Mouse (Mus musculus) thymus, postnatal 0 days (tissue): Measurements from ENCODE around the gene Cbx2. TPM values are rescaled to one million over a fixed set of nuclear protein-coding genes. Genes with fewer than 3 reads are reported as not detected.

ENCODE experiments used
- DNase-seq: peaks from one replicate; pipeline ENCODE4 v3.0.0-alpha.2; 2015; ENCODE audit warnings: low spot score
- polyA plus RNA-seq: library from polyadenylated mRNA; unstranded; fragments of >200 nt; fragmentation: Nextera tagmentation; extraction: Ambion mirVana; gene quantifications from 2 replicates; pipeline ENCODE4 v1.2.1, GENCODE M21; 2015

Gene Cbx2
- polyA plus RNA-seq, 1 experiment from 2014 or later = 19.5 TPM

GRCm38 (mm10) chr11:119041750-119042465 lies 19.1 kb downstream of the Cbx2 start:
- peak; percentile 17 for DNase-seq

GRCm38 (mm10) chr11:119042466-119043272 lies 19.9 kb downstream of the Cbx2 start:
- DNase-seq = peak; percentile 21

GRCm38 (mm10) chr11:119043273-119043540 lies 20.4 kb downstream of the Cbx2 start:
- DNase-seq = no peak

GRCm38 (mm10) chr11:119043761-119044550 lies 21.2 kb downstream of the Cbx2 start:
- peak; percentile 21 for DNase-seq

- no peak for DNase-seq
Measured at GRCm38 (mm10) chr11:119044551-119045337, 22.0 kb downstream of the Cbx2 start.

GRCm38 (mm10) chr11:119046601-119047245 lies 24.0 kb downstream of the Cbx2 start:
- no peak for DNase-seq

GRCm38 (mm10) chr11:119047261-119048132 lies 24.7 kb downstream of the Cbx2 start:
- DNase-seq = no peak

GRCm38 (mm10) chr11:119048133-119048510 lies 25.4 kb downstream of the Cbx2 start:
- DNase-seq = no peak

- DNase-seq = no peak
Measured at GRCm38 (mm10) chr11:119050361-119050760, 27.6 kb downstream of the Cbx2 start.

- no peak for DNase-seq
Measured at GRCm38 (mm10) chr11:119051426-119051825, 28.7 kb downstream of the Cbx2 start.

GRCm38 (mm10) chr11:119051927-119052660 lies 29.3 kb downstream of the Cbx2 start:
- DNase-seq = peak; percentile 64

- DNase-seq = no peak
Measured at GRCm38 (mm10) chr11:119052661-119053256, 30.0 kb downstream of the Cbx2 start.

GRCm38 (mm10) chr11:119053257-119053670 lies 30.5 kb downstream of the Cbx2 start:
- peak; percentile 92 for DNase-seq

GRCm38 (mm10) chr11:119053738-119054350 lies 31.1 kb downstream of the Cbx2 start:
- DNase-seq = no peak

- peak; percentile 60 for DNase-seq
Measured at GRCm38 (mm10) chr11:119054351-119055345, 31.9 kb downstream of the Cbx2 start.

GRCm38 (mm10) chr11:119055571-119056131 lies 32.9 kb downstream of the Cbx2 start:
- DNase-seq = no peak
